Mouse (Mus musculus) layer of hippocampus, adult 9-11 months (tissue): Measurements from ENCODE around the gene Olfr397.

Experiments
- DNase-seq: peaks from one replicate; pipeline ENCODE4 v3.0.0; 2022

Gene Olfr397

GRCm38 (mm10) chr11:73960517-73960916, at the start of gene Olfr397:
Gene Olfr397, plus strand, starts transcription at chr11:73960817.
- no peak for DNase-seq

GRCm38 (mm10) chr11:73936377-73936776, 24.2 kb upstream of the Olfr397 start, which contains the start of gene Olfr23:
Gene Olfr23, plus strand, starts transcription at chr11:73936677.
- no peak for DNase-seq

GRCm38 (mm10) chr11:73990307-73990706, 29.7 kb downstream of the Olfr397 start, which contains the start of gene Olfr398:
Gene Olfr398, minus strand, starts transcription at chr11:73990407.
- no peak for DNase-seq

- DNase-seq = peak; percentile 2
These were observed 32.5 kb downstream of the Olfr397 start for GRCm38 (mm10) chr11:73993115-73993514.
